Mouse (Mus musculus): ENCODE data around the gene Nppb. TPM values are rescaled to one million over a fixed set of nuclear protein-coding genes. Genes with fewer than 3 reads are reported as not detected.

Nppb gene
- polyA plus RNA-seq, 1 experiment: not detected

GRCm38 (mm10) chr4:147959881-147960831 is 25.4 kb upstream of the Nppb start:
- no peak for TF ChIP-seq GATA1 (IDR thresholded peaks at IDR 0.05; ENCODE audit: low read length)

- TF ChIP-seq GATA1 (IDR thresholded peaks at IDR 0.05; ENCODE audit: low read length): no peak
Observed at GRCm38 (mm10) chr4:147962781-147963180, 22.8 kb upstream of the Nppb start.

GRCm38 (mm10) chr4:147963623-147964022 is 22.0 kb upstream of the Nppb start:
- no peak for TF ChIP-seq GATA1 (IDR thresholded peaks at IDR 0.05; ENCODE audit: low read length)

GRCm38 (mm10) chr4:147965712-147966111 is 19.9 kb upstream of the Nppb start:
- no peak for TF ChIP-seq GATA1 (IDR thresholded peaks at IDR 0.05; ENCODE audit: low read length)

GRCm38 (mm10) chr4:147968816-147969215 is 16.8 kb upstream of the Nppb start:
- TF ChIP-seq GATA1 (IDR thresholded peaks at IDR 0.05; ENCODE audit: low read length): no peak

GRCm38 (mm10) chr4:147969337-147969736 is 16.3 kb upstream of the Nppb start:
- no peak for TF ChIP-seq GATA1 (IDR thresholded peaks at IDR 0.05; ENCODE audit: low read length)

- TF ChIP-seq GATA1 (IDR thresholded peaks at IDR 0.05; ENCODE audit: low read length): no peak
Observed at GRCm38 (mm10) chr4:147976237-147976636, 9.4 kb upstream of the Nppb start.

GRCm38 (mm10) chr4:147977726-147978125 is 7.9 kb upstream of the Nppb start:
- TF ChIP-seq GATA1 (IDR thresholded peaks at IDR 0.05; ENCODE audit: low read length): no peak

GRCm38 (mm10) chr4:147978391-147978790 is 7.2 kb upstream of the Nppb start:
- TF ChIP-seq GATA1 (IDR thresholded peaks at IDR 0.05; ENCODE audit: low read length): no peak

- TF ChIP-seq GATA1 (IDR thresholded peaks at IDR 0.05; ENCODE audit: low read length): no peak
Observed at GRCm38 (mm10) chr4:147979441-147979860, 6.1 kb upstream of the Nppb start.

GRCm38 (mm10) chr4:147993571-147994095 is 8.0 kb downstream of the Nppb start:
- TF ChIP-seq GATA1 (IDR thresholded peaks at IDR 0.05; ENCODE audit: low read length): no peak

- no peak for TF ChIP-seq GATA1 (IDR thresholded peaks at IDR 0.05; ENCODE audit: low read length)
Observed at GRCm38 (mm10) chr4:147995311-147995710, 9.7 kb downstream of the Nppb start.

GRCm38 (mm10) chr4:148000202-148000772 is 14.7 kb downstream of the Nppb start, which contains the start of gene Nppa:
TSS of gene Nppa (plus strand) at chr4:148000722.
- no peak for TF ChIP-seq GATA1 (IDR thresholded peaks at IDR 0.05; ENCODE audit: low read length)

GRCm38 (mm10) chr4:148001013-148001789 is 15.6 kb downstream of the Nppb start:
- TF ChIP-seq GATA1 (IDR thresholded peaks at IDR 0.05; ENCODE audit: low read length): no peak

GRCm38 (mm10) chr4:148001866-148002265 is 16.3 kb downstream of the Nppb start:
- no peak for TF ChIP-seq GATA1 (IDR thresholded peaks at IDR 0.05; ENCODE audit: low read length)

- TF ChIP-seq GATA1 (IDR thresholded peaks at IDR 0.05; ENCODE audit: low read length): no peak
Observed at GRCm38 (mm10) chr4:148004361-148004760, 18.8 kb downstream of the Nppb start.

Data from G1E-ER4 (cell line).